Mouse (Mus musculus) bone marrow, adult 2 months (tissue): ENCODE results near the gene Drg1.
"Not testable (repeated sequence)": the region's sequence is repeated elsewhere in the genome, so short reads cannot be mapped to it uniquely, and the experiment has no call there.

Source experiments
- CTCF ChIP-seq: fragments of 200-500 bp; IDR thresholded peaks from 2 replicates; pipeline ENCODE4 v1.5.1; 2011; ENCODE audit warnings: low read length, control low read depth; ENCODE audit not compliant: control insufficient read depth, insufficient read depth
- POLR2A ChIP-seq: fragments of 200-500 bp; IDR thresholded peaks from 2 replicates; pipeline ENCODE4 v1.6.1; 2011; ENCODE audit warnings: low read depth, mild to moderate bottlenecking, control low read depth, low read length, borderline replicate concordance; ENCODE audit not compliant: control insufficient read depth

DNA sequence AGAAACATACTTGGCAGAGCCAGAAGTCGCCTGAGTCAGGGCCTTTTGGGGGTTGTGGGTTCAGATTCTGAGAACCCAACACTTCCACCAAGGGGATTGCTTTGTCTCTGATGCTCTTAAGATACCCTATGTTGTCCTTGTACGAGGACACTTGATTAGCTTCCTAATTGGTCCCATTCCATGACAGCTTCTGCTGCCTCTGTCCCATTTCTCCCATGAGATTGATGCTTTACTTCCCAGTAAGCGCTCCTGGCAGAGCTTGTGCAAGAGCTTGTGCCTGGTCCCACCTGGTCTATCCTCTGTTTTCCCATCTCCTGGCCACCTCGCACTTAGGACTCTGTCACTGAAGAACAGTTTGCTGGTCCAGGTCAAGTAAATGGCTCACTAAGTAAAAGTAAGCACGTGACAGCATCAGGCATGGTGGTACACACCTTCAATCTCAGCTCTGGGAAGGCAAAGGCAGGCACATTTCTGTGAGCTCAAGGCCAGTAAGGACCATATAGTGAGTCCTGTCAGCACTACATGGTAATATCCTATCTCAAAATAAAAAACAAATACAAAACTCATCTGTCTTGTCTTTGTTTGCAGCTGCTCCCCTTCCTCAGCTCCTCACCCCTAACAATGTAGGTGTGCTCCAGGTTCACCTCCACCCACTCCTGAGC lies 103.8 kb downstream of the Drg1 start:
- not testable (repeated sequence) for TF ChIP-seq CTCF, POLR2A
